Mouse (Mus musculus): ENCODE measurements around the gene Cxcl16.

DNA sequence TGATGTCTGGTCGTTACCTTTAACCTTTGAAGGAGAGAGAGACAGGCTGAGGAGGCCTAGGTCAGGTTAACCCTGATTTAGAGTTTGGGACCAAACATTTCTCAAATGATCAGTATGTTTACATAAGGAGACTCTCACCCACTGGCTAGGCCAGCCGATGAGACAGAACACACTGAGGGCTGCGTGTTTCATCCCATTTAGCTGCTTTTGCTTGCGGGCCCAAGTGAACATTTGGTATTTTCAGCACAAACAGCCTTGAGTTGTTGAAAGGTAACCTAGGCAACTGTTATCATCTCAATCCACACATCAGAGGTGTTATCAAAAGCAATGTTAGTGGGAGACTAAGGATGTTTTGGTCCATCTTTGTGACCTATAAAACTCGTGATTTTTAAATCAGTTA is 40.3 kb downstream of the Cxcl16 start:
- no peak for TF ChIP-seq POLR2A (IDR thresholded peaks at IDR 0.05; ENCODE audit: borderline replicate concordance, insufficient read depth, low read length)
- TF ChIP-seq CTCF (IDR thresholded peaks at IDR 0.05; ENCODE audit: borderline replicate concordance, insufficient read depth, low read depth, low read length): no peak

Data from cerebellum, adult 2 months (tissue).